Mouse (Mus musculus) liver, postnatal 0 days (tissue): ENCODE data around the gene Dhx34.

Source experiments
- CTCF ChIP-seq: sonication (generic); IDR thresholded peaks from 2 replicates; pipeline ENCODE4 v1.5.1; 2016; ENCODE audit warnings: antibody characterized with exemption, low read depth
- EP300 ChIP-seq: IDR thresholded peaks from 2 replicates; pipeline ENCODE4 v1.6.1; 2016; ENCODE audit warnings: antibody characterized with exemption, low read depth, mild to moderate bottlenecking

DNA sequence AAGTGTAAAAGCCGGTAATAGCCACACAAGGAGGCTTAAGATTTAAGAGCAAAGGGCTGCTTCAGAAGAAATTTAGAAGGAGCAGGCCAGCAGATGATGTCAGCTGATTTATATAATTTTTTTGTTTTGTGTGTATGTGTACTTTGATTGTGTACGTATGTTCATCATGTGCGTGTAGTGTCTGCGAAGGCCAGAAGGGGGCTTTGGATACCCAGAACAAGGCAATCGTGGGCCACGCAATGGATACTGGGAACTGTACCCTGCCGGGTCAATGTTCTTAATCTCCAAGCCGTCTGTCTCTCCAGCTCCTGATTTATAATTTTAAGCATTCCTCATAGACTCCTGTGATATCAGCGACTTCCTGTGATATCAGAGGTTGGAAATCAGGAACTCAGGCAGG lies 60.5 kb downstream of the Dhx34 start:
- TF ChIP-seq CTCF (no peak), EP300 (no peak)
